Mouse (Mus musculus) cortical plate, adult 2 months (tissue): Measurements from ENCODE around the gene Pam. TPM values are rescaled to one million over a fixed set of nuclear protein-coding genes. Genes with fewer than 3 reads are reported as not detected.

Experiments
- H3K27ac ChIP-seq: fragments of 200-500 bp; 2 replicates; pipeline ENCODE4 v1.5.1; 2012; ENCODE audit warnings: low read length, control low read depth, inconsistent platforms; ENCODE audit not compliant: insufficient read depth
- H3K4me1 ChIP-seq: fragments of 200-500 bp; 2 replicates; pipeline ENCODE4 v1.6.1; 2011; ENCODE audit warnings: low read length; ENCODE audit not compliant: control insufficient read depth, insufficient read depth
- H3K4me3 ChIP-seq: fragments of 200-500 bp; 2 replicates; pipeline ENCODE4 v1.5.1; 2011; ENCODE audit warnings: mild to moderate bottlenecking, low read length, control low read depth; ENCODE audit not compliant: insufficient read depth
- CTCF ChIP-seq: fragments of 200-500 bp; IDR thresholded peaks from 2 replicates; pipeline ENCODE4 v1.5.1; 2011; ENCODE audit warnings: mild to moderate bottlenecking, control low read depth, low read length; ENCODE audit not compliant: insufficient read depth; ENCODE audit errors: extremely low read depth
- POLR2A ChIP-seq: fragments of 200-500 bp; IDR thresholded peaks from 2 replicates; pipeline ENCODE4 v1.6.1; 2011; ENCODE audit warnings: mild to moderate bottlenecking, low read length, control low read depth; ENCODE audit not compliant: insufficient read depth; ENCODE audit errors: extremely low read depth
- polyA plus RNA-seq: library from polyadenylated mRNA; depleted of rRNA; stranded (reverse); fragments of >200 nt; gene quantifications from 2 replicates; pipeline ENCODE4 v1.2.3, GENCODE M21; 2012

Gene Pam
- polyA plus RNA-seq, 1 experiment, result 99.2 TPM

- no peak overlapping the region for H3K4me3 ChIP-seq
- TF ChIP-seq CTCF, result no peak
- no peak for TF ChIP-seq POLR2A
- no peak overlapping the region for H3K27ac ChIP-seq
These were observed 12.2 kb upstream of the Pam start for GRCm38 (mm10) chr1:98107599-98107998.

GRCm38 (mm10) chr1:98099441-98099840, 4.0 kb upstream of the Pam start:
- H3K4me3 ChIP-seq, result no peak overlapping the region
- H3K27ac ChIP-seq, result no peak overlapping the region
- H3K4me1 ChIP-seq, result no peaks in the 10 kb centered on the region
- TF ChIP-seq POLR2A, result no peak
- TF ChIP-seq CTCF, result no peak

More at GRCm38 (mm10) chr1:98107599-98107998, 12.2 kb upstream of the Pam start:
- H3K4me1 ChIP-seq, result no peaks in the 10 kb centered on the region

- H3K27ac ChIP-seq, result no peak overlapping the region
- H3K4me3 ChIP-seq, result no peak overlapping the region
- no peaks in the 10 kb centered on the region for H3K4me1 ChIP-seq
- TF ChIP-seq POLR2A (no peak), CTCF (no peak)
These were observed 2.7 kb upstream of the Pam start for GRCm38 (mm10) chr1:98097957-98098729.

- TF ChIP-seq POLR2A (no peak), CTCF (no peak)
- H3K27ac ChIP-seq, result no peak overlapping the region
These were observed 1.0 kb upstream of the Pam start for GRCm38 (mm10) chr1:98096396-98096935.

GRCm38 (mm10) chr1:98095991-98096330, 515 bp upstream of the Pam start:
- 0 out of 2 replicates have a peak overlapping the region, but pooled peaks have one; percentile 19 for H3K27ac ChIP-seq
- peak overlapping the region; percentile 85 for H3K4me3 ChIP-seq
- H3K4me1 ChIP-seq, result no peaks in the 10 kb centered on the region
- TF ChIP-seq POLR2A, result no peak

More at GRCm38 (mm10) chr1:98096396-98096935, 1.0 kb upstream of the Pam start:
- no peaks in the 10 kb centered on the region for H3K4me1 ChIP-seq
- H3K4me3 ChIP-seq, result no peak overlapping the region; the same call in 1 of the 2 replicates

GRCm38 (mm10) chr1:98094811-98095245, 618 bp downstream of the Pam start:
- H3K4me1 ChIP-seq, result no peaks in the 10 kb centered on the region
- TF ChIP-seq POLR2A, result no peak
- TF ChIP-seq CTCF, result no peak
- H3K27ac ChIP-seq, result no peak overlapping the region
- peak overlapping the region; percentile 85 for H3K4me3 ChIP-seq

GRCm38 (mm10) chr1:98089336-98089975, 6.0 kb downstream of the Pam start:
- no peak for TF ChIP-seq CTCF
- TF ChIP-seq POLR2A, result no peak
- Histone ChIP-seq H3K4me1 (no peaks in the 10 kb centered on the region), H3K4me3 (no peak overlapping the region), H3K27ac (no peak overlapping the region)

GRCm38 (mm10) chr1:98086456-98086855, 9.0 kb downstream of the Pam start:
- TF ChIP-seq POLR2A (no peak), CTCF (no peak)
- Histone ChIP-seq H3K27ac (no peak overlapping the region), H3K4me3 (no peak overlapping the region), H3K4me1 (no peaks in the 10 kb centered on the region)

GRCm38 (mm10) chr1:98084596-98085274, 10.7 kb downstream of the Pam start:
- Histone ChIP-seq H3K4me1 (no peaks in the 10 kb centered on the region), H3K27ac (no peak overlapping the region), H3K4me3 (no peak overlapping the region)
- TF ChIP-seq POLR2A (no peak), CTCF (no peak)

GRCm38 (mm10) chr1:98083508-98083907, 11.9 kb downstream of the Pam start:
- peaks cover 2% of the 10 kb centered on the region; the same call in 1 of the 2 replicates for H3K4me1 ChIP-seq
- TF ChIP-seq POLR2A, result no peak
- no peak for TF ChIP-seq CTCF
- no peak overlapping the region for H3K4me3 ChIP-seq
- no peak overlapping the region for H3K27ac ChIP-seq
